Mouse (Mus musculus): ENCODE measurements around the gene Pcx. TPM values are rescaled to one million over a fixed set of nuclear protein-coding genes. Genes with fewer than 3 reads are reported as not detected.

Gene Pcx
- total and polyA plus RNA-seq, 3 experiments = 39.0 to 52.5 (median 44.8) TPM

DNA sequence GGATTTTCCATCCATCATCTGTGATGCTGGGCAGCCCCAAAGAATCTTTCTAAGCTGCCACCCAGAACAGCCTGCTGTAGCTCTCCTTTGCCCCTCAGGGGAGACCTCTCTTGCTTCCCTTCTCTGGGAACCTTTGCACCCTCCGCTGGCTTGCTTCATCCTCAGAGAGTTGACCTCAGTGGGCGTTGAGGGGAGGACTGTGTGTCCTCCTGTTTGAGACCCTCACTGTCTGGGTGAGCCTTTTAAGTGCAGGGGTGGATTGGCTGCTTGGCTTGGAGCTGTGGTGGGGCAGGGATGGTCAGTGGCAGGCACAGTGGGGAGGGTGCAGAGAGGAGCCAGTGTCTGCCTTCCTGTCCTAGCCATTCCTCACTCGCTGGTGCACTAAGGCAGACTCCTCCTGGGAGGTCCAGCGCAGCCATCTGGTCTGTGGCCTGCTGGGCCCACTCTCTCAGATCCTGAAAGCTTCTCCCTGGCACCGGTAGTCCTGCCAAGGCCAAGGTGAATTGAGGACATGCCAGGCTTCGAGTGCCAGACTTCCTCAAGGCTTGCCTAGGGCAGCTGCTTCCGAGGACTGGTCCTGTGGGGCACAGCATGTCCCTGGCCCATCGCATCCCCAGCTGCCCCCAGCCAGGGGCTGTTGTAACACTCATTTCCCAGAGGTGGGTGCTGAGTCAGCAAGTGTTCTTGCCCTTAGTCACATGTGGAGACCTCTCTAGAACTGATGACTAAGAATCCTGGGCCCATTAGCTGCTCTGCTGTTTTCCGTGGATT is 17.6 kb upstream of the Pcx start:
- no peaks in the 10 kb centered on the region for H3K79me2 ChIP-seq (replicated peaks; ENCODE audit: control insufficient read depth, insufficient read depth, low read length)
- WGBS = 49% methylated on average over 9 of the region's 9 CpGs
- H3K4me3 ChIP-seq = no peak overlapping the region
- TF ChIP-seq EP300 (IDR thresholded peaks at IDR 0.05; ENCODE audit: insufficient read depth, low read depth, low read length) = peak; percentile 96
- TF ChIP-seq POLR2A (IDR thresholded peaks at IDR 0.05; ENCODE audit: insufficient read depth, low read depth, low read length) = no peak
- H3K4me1 ChIP-seq (ENCODE audit: control insufficient read depth, insufficient read depth, low read length) = peaks cover 1% of the 10 kb centered on the region; the same call in 1 of the 2 replicates
- intact Hi-C loops (cut with DNase I) = no loop called here
- H3K27me3 ChIP-seq (ENCODE audit: control insufficient read depth, insufficient read depth, low read length) = no peaks in the 10 kb centered on the region
- H3K9ac ChIP-seq (ENCODE audit: low read depth, low read length) = no peak overlapping the region
- H3K36me3 ChIP-seq (ENCODE audit: control insufficient read depth, insufficient read depth, low read length) = no peaks in the 10 kb centered on the region
- H3K27ac ChIP-seq = no peak overlapping the region
- peak; percentile 66 to 76 for DNase-seq

- TF ChIP-seq CTCF (IDR thresholded peaks at IDR 0.05) = no peak
- no peak for TF ChIP-seq EP300 (IDR thresholded peaks at IDR 0.05; ENCODE audit: insufficient read depth, low read depth, low read length)
- no peak for TF ChIP-seq POLR2A (IDR thresholded peaks at IDR 0.05; ENCODE audit: insufficient read depth, low read depth, low read length)
Observed at GRCm38 (mm10) chr19:4494707-4495106, 15.6 kb upstream of the Pcx start.

DNA sequence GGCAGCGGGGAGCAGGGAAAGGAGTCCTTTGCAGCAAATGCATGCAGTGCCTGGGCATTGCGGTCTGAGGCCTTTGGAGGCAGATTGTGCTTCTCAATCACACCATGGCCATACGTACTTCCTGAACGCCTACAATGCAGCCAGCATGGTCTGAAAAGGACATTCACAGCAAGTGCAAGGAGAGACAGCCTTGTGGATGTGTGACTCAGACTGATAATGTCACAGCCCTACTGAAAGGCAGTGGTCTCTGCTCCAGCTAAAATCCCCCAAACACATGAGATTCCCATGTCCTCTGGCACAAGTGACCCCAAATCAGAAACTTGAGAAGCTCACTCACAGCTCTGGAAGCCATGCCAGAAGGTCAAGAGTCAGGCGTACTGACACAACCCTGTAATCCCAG is 14.5 kb upstream of the Pcx start:
- Histone ChIP-seq H3K27ac (no peak overlapping the region), H3K9ac (ENCODE audit: low read depth, low read length) (no peak overlapping the region), H3K79me2 (replicated peaks; ENCODE audit: control insufficient read depth, insufficient read depth, low read length) (no peaks in the 10 kb centered on the region), H3K27me3 (ENCODE audit: control insufficient read depth, insufficient read depth, low read length) (no peaks in the 10 kb centered on the region), H3K36me3 (ENCODE audit: control insufficient read depth, insufficient read depth, low read length) (no peaks in the 10 kb centered on the region), H3K4me3 (no peak overlapping the region), H3K4me1 (ENCODE audit: control insufficient read depth, insufficient read depth, low read length) (peaks cover 1% of the 10 kb centered on the region; the same call in 1 of the 2 replicates)
- intact Hi-C loops (cut with DNase I) = loop anchor here (2.0 to 5.0 kb wide), 3 partner anchors 81 to 247 kb away; partner anchors contain the start of gene Rce1
- WGBS = 88% methylated on average over 5 of the region's 5 CpGs
- DNase-seq = no peak
- TF ChIP-seq POLR2A (IDR thresholded peaks at IDR 0.05; ENCODE audit: insufficient read depth, low read depth, low read length) = no peak
- no peak for TF ChIP-seq EP300 (IDR thresholded peaks at IDR 0.05; ENCODE audit: insufficient read depth, low read depth, low read length)
- TF ChIP-seq CTCF (IDR thresholded peaks at IDR 0.05) = no peak

More at GRCm38 (mm10) chr19:4494707-4495106, 15.6 kb upstream of the Pcx start:
- no peaks in the 10 kb centered on the region for H3K27me3 ChIP-seq (ENCODE audit: control insufficient read depth, insufficient read depth, low read length)
- no peak overlapping the region for H3K4me3 ChIP-seq
- no peak overlapping the region for H3K27ac ChIP-seq
- intact Hi-C loops (cut with DNase I) = loop anchor here (5.0 kb wide), 2 partner anchors 83 to 133 kb away; partner anchors contain the start of gene Rce1
- 85% methylated on average over 7 of the region's 7 CpGs for WGBS
- H3K9ac ChIP-seq (ENCODE audit: low read depth, low read length) = no peak overlapping the region
- H3K36me3 ChIP-seq (ENCODE audit: control insufficient read depth, insufficient read depth, low read length) = no peaks in the 10 kb centered on the region
- peaks cover 1% of the 10 kb centered on the region; the same call in 1 of the 2 replicates for H3K4me1 ChIP-seq (ENCODE audit: control insufficient read depth, insufficient read depth, low read length)
- H3K79me2 ChIP-seq (replicated peaks; ENCODE audit: control insufficient read depth, insufficient read depth, low read length) = no peaks in the 10 kb centered on the region
- DNase-seq = no peak

DNA sequence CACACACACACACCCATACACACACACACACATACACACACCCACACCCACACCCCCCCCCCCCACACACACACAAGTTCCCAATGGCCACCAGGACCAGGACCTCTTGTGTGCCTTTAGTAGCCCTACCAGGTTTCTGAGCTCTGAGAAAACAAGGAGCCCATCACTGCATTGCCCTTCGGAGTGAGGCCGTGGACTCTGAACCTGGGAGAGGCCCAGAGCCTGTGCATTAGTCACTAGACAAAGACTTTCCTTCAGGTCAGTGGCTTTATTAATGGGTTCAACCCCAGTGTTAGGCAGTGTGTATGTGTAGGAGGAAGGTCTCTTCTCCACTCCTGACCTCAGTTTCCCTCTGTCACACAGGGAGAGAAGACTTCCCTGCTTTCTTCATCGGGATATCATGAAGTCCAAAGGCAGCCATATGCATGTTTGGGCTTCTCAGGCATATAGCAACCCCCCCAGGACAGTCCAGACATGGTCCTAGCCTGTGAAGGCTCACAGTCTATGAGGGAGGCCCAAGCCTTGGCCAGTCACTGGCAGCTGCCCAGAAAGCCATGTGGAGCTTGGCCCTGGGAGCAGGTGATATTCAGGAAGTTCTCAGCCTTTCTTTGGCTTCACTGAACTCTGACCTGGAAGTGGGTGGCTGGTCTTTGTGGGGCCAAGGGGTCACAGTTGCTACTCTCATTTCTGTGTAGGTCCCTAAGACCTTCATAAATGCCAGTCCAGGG is 13.6 kb upstream of the Pcx start:
- Histone ChIP-seq H3K36me3 (ENCODE audit: control insufficient read depth, insufficient read depth, low read length) (no peaks in the 10 kb centered on the region), H3K4me3 (no peak overlapping the region), H3K27me3 (ENCODE audit: control insufficient read depth, insufficient read depth, low read length) (no peaks in the 10 kb centered on the region), H3K79me2 (replicated peaks; ENCODE audit: control insufficient read depth, insufficient read depth, low read length) (no peaks in the 10 kb centered on the region), H3K4me1 (ENCODE audit: control insufficient read depth, insufficient read depth, low read length) (peaks cover 1% of the 10 kb centered on the region; the same call in 1 of the 2 replicates), H3K9ac (ENCODE audit: low read depth, low read length) (no peak overlapping the region), H3K27ac (no peak overlapping the region)
- 91% methylated on average over 3 of the region's 3 CpGs for WGBS
- TF ChIP-seq CTCF (IDR thresholded peaks at IDR 0.05) (no peak), POLR2A (IDR thresholded peaks at IDR 0.05; ENCODE audit: insufficient read depth, low read depth, low read length) (no peak), EP300 (IDR thresholded peaks at IDR 0.05; ENCODE audit: insufficient read depth, low read depth, low read length) (no peak)
- DNase-seq = no peak
- intact Hi-C loops (cut with DNase I) = loop anchor here (2.0 to 5.0 kb wide), 3 partner anchors 81 to 246 kb away; partner anchors contain the start of gene Rce1

DNA sequence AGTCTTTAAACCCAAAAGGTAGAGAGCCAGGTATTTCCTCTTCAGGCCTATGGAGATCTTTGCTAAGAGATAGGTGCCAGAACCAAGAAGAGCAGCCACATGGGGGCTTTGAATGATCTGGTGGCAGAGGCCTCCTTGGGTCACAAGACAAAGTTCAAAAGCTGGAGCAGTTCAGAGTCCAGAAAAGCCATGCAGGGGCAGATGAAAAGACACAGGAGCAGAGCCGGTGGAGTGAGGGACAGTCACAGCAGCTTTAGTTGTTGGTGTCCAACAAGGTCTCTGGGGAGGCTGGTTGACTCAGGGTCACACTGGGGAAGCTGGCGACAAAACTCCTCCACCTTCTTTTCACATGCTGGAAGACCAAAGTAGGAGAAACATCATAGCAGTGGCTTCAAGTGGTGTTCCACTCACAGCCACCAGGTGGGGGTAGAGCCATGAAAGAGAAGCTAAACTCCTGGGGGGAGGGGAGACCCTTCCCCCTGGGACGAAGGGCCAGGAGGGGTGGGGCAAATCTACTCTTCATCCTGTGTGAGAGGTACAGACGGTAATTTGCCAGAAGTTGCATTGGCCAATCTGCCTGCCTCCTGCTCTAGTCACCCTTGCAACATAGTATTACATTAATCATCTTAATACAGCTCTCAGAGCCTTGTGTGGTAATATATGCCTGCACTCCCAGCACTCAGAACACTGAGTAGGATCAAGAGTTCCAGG is 12.9 kb upstream of the Pcx start:
- H3K9ac ChIP-seq (ENCODE audit: low read depth, low read length) = no peak overlapping the region
- intact Hi-C loops (cut with DNase I) = loop anchor here (2.0 to 5.0 kb wide), 3 partner anchors 80 to 245 kb away; partner anchors contain the start of gene Rce1
- TF ChIP-seq POLR2A (IDR thresholded peaks at IDR 0.05; ENCODE audit: insufficient read depth, low read depth, low read length) (no peak), CTCF (IDR thresholded peaks at IDR 0.05) (peak; percentile 90), EP300 (IDR thresholded peaks at IDR 0.05; ENCODE audit: insufficient read depth, low read depth, low read length) (peak; percentile 80; the same call in 1 of the 2 replicates)
- DNase-seq = peak; percentile 45 to 74
- no peaks in the 10 kb centered on the region for H3K36me3 ChIP-seq (ENCODE audit: control insufficient read depth, insufficient read depth, low read length)
- peaks cover 1% of the 10 kb centered on the region; the same call in 1 of the 2 replicates for H3K4me1 ChIP-seq (ENCODE audit: control insufficient read depth, insufficient read depth, low read length)
- no peaks in the 10 kb centered on the region for H3K79me2 ChIP-seq (replicated peaks; ENCODE audit: control insufficient read depth, insufficient read depth, low read length)
- no peak overlapping the region for H3K4me3 ChIP-seq
- H3K27me3 ChIP-seq (ENCODE audit: control insufficient read depth, insufficient read depth, low read length) = no peaks in the 10 kb centered on the region
- 3% methylated on average over 4 of the region's 4 CpGs for WGBS
- no peak overlapping the region for H3K27ac ChIP-seq

All from heart, adult 2 months (tissue).